Mouse (Mus musculus): ENCODE data around the gene Slc29a1.

Slc29a1 gene

DNA sequence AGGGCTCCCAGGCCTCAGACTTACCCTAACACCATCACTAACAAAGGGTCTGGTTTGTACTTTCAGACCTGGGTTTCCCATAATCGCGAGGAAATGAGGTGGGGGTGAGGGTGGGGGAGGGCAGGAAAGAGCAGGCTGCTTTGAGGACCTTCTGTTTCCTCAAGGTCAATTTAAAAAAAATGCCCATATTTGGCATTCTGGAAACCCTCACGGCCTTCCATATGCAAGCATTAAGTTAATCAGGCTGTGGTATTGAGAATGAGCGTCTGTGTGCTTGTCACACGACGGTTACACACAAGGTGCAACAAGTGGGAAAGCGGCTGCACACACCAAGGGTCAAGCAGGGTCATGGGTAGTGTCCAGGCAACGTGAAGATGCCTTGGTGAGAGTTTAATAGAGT is 12.6 kb upstream of the Slc29a1 start:
- no peak for DNase-seq (ENCODE audit: low read depth, low spot score)

DNA sequence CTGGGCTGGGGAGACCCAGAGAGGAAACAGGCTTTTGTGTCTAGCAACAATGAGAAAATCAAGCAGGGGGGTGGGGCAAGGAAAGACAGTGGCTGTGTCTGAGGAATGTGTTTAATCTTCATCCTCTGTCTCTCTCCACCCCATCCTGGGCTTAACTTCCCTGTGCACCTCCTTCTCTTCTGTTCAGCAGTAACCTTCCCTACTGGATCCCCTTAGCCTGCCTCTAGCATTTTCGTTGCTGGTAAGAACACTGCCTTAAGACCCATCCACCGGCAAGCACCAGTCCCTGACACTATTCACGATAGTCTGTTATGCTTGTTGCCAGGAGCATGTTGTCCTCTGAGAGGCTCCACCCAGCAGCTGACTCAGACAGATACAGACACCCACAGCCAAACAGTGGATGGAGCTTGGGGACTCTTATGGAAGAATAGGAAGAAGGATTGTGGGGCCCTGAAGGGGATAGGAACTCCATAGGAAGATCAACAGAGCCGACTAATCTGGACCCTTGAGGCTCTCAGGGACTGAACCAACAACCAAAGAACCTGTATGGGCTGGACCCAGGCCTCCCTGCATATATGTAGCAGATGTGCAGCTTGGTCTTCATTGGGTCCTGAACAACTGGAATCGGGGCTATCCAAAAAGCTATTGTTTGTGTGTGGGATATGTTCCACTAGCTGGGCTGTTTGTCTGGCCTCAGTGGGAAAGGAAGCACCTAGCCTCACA is 10.9 kb upstream of the Slc29a1 start:
- no peak for DNase-seq (ENCODE audit: low read depth, low spot score)

DNA sequence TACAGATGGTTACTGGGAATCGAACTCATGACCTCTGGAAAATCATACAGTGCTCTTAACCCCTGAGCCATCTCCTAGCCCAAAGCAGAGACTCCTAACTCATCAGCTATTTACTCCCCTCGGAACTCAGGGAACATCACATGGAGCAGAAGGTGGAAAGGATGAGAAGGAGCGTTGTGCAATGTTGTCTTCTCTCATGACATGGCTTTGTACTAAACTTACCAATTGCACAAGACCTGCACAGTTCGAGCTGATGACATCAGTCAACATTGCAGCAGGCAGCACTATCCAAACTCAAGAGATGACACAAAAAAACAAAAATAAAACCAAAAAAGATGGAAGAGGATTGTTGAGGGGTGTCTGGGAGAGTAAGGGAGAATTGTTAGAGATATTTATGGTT is 9.0 kb upstream of the Slc29a1 start:
- DNase-seq (ENCODE audit: low read depth, low spot score), result no peak

DNA sequence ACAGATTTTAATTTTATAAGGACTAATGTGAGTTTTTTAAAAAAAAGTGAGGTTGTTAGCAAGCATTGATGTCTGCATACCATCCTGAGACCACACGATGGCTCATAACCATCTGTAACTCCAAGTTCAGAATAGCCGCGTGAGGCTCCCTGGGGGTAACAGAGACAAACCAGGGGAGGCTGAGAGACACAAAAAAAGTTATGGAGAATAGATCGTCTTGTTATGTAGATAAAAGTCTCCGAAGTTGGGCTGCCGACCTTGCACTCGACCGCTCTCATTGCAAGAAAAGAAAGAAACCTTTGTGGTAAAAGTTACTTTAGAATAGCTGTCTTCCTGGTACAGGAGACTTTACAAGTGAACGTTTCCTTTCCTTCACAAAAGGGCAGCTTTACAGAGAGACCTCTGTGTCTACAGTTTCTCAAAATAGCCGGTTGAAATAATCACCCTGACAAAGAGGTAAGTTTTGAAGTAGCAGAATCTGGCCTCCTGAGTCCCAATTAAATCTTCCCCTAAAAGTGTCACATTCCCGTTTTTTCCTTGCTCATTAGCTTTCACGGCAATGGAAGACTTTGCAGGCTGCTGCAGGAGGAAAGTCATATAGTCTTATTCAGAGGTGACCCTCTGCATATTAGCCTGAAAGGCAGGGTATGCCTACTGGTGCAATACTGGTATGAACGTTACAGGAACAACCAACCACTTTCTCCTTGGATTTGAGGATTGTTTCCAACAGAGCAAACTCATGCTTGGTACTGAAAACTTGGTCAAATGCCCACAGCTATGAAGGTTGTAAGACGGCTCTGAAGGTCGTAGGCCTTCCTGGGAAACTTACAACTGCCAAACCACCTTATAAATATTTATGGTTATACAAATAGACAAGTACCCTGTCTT is 7.8 kb upstream of the Slc29a1 start:
- DNase-seq (ENCODE audit: low read depth, low spot score), result no peak

DNA sequence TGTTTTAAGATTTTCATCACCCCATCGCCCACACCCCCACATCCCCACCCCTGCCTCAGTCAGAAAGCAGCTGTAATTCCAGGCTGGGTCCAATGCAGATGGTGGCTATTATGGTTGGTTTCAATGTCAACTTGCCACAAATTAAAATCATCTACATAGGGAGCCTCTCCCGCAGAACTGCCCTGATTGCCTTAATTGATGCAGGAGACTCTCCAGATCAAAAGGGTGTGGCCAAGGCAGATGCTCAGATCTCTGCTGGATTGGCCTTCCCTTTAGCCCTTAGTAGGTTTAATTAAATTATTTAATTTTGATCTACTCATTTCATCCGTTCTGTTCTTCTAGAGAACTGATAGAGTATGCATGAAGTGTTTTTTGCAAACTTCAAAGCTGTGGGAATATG is 3.6 kb upstream of the Slc29a1 start:
- DNase-seq (ENCODE audit: low read depth, low spot score), result no peak

DNA sequence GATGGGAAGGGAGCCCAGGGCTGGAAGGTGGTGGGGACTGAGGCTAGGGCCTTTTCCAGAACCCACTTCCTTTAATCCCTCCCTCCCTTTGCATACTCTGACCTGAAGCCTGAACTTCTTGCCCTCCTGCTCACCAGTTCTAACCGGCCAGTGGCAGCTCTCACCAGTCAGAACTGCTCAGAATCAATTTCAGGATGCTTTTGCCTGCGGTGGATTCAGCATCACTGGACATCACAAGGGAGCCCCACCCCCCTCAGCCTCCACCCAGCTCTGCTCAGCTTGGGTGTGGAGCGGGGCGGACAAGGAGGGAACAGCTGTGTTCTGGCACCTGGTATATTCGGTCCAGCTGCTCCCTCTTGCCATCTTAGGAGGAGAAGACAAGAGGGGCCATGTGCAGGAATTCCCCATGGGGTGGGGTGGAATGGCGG is 2.5 kb upstream of the Slc29a1 start, which contains the start of gene Mymx:
Mymx (minus strand) TSS at position 226 of the 428 bp plus-strand sequence.
- DNase-seq (ENCODE audit: low read depth, low spot score), result no peak

DNA sequence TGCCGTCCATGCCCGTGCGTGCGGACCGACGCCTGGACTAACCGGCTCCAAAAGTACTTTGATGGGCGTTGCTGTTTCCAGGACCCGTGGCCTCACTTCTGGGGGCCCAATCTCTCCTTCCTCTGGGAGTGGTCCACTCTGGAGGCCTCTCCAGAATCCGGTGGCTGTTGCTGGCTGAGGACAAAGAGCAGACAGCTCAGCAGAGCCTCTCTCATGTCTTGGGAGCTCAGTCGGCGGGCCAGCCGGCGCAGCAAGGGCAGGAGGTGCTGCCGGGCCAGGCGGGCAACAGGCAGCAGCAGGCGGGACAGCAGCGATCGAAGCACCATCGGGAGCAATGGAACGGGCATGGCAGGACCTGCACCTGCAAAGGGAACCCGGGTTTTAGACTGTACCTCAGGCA is 1.9 kb upstream of the Slc29a1 start:
- no peak for DNase-seq (ENCODE audit: low read depth, low spot score)

DNA sequence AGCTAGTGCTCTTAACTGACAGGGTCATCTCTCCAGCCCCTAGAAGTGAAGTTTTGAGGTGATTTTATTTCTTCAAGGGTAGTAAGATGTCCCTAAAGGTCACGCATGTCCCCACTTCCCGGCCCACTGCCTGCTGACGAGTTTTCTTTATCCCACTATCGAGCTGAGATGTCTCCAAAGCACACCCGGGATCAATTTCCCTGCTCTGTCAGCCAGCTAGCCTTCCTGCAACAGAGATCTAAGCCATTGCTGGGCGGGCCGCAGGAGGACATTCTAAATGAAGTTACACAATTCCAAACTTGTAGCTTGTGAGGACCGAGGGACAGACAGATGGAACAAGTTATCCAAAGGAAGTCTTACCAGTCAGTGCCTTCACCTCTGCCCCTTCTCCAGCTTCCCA is 861 bp upstream of the Slc29a1 start:
- DNase-seq (ENCODE audit: low read depth, low spot score), result no peak

DNA sequence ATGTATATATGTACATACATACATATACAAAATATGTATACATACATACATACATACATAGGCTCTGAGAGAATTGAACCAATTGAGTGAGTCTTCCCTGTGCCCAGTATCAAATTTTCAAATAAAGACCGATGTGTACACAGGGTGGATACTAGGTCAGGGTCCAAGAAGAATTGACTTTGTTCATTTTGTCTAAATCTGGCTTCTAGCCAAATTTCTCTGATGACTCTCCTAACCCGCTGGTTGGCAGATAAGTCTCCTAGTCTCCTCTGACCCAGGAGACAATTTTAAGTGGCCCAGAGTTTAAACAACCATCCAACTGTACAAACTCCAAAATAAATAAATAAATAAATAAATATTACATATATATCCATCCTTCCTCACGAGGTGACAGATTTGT is 515 bp downstream of the Slc29a1 start:
- DNase-seq (ENCODE audit: low read depth, low spot score), result no peak

DNA sequence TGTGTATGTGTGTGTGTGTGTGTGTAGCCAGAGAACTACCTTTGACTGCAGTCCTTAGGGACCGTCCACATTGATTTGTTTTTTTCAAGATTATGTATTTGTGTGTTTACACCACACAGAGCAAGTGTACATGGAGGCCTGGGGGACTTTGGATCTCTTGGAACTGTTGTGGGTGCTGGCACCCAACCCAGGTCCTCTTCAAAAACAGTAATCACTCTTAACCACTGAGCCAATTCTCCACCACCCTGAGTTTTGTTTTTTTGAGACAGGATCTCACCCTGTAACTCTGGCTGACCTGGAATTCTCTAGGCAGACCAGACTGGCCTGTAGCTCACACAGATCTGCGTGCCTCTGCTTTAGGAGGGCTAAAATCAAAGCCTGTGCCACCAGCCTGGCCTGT is 1.0 kb downstream of the Slc29a1 start:
- no peak for DNase-seq (ENCODE audit: low read depth, low spot score)

DNA sequence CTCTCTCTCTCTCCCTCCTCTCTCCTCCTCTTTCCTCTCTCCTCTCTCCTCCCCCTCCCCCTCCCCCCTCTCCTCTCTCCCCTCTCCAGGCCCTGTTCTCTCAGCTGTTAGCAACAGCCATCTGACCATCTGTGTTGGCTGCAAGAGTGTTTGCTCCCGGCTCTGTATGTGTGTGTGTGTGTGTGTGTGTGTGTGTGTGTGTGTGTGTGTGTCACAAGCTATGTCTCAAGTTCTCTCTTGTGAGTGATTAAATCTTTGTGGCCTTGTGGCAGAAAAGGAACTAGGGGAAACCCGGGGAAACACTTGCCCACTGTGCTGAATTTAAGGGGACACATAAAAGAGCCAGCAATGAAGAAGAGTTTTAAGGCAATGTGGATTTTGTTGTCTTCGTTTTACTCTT is 1.6 kb downstream of the Slc29a1 start:
- DNase-seq (ENCODE audit: low read depth, low spot score), result no peak

DNA sequence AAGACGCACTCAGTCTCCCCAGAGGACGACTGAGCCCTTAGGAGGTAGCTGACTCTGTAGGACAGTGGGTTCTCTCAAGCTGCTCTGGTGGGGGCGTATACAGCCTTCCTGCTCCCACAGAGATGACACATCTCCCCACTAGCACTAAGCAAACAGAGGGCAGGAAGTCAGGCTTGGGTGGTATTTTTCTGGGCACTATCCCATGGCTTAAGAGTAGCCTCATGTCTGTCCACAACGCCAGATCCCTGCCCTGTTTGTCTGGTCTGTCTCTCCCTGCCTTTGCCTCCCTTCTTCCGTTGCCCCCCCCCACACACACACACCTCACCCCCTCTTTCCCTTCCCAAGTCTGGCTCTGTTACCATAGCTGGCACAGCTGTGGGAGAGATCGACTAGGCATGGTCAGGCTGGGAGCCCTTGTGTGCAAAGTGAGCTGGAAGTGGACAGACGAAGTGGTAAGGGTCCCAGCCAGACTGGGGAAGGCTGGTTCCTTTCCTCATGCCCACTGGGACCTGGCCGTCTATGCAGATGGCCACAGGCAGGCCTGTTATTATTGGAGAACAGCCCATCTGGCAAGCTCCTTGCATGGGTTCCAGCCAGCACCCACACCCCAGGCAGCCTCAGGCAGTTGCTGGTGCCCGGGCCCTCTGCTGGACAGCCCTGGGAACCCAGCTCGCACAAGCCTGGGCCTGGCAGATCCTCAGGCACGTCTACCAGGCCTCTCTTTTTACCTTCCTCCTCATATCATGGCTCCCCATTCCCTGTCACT is 2.6 kb downstream of the Slc29a1 start:
- DNase-seq (ENCODE audit: low read depth, low spot score), result no peak

DNA sequence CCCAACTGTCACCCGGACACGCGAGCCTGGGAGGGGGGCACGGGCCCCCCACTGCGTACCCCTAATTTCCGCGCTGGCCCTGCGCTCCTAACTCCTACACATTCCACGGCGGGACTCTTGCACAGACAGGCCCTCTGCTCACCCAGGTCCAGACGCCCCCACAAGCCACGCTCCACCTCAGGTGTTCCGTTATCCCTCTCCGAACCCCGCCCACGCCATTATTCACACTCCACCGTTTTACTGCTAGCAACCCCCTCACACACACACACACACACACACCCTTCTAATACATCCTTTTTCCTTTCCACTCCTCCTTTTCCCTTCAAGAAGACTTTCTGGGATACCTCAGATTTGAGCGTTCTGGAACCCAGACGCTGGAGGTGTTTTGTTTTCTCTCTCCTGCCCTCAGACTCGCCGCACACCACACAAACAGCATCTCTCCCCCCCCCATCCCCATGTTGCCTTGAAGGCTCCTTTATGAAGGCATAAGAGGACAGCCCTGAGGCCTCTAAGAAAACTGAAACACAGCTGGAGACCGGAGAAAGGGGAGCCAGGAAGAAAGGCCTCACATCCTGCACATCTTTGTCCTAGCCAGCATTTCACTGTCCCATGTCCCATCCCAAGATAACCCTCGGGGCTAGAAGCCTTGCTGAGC is 3.5 kb downstream of the Slc29a1 start:
- DNase-seq (ENCODE audit: low read depth, low spot score), result no peak

DNA sequence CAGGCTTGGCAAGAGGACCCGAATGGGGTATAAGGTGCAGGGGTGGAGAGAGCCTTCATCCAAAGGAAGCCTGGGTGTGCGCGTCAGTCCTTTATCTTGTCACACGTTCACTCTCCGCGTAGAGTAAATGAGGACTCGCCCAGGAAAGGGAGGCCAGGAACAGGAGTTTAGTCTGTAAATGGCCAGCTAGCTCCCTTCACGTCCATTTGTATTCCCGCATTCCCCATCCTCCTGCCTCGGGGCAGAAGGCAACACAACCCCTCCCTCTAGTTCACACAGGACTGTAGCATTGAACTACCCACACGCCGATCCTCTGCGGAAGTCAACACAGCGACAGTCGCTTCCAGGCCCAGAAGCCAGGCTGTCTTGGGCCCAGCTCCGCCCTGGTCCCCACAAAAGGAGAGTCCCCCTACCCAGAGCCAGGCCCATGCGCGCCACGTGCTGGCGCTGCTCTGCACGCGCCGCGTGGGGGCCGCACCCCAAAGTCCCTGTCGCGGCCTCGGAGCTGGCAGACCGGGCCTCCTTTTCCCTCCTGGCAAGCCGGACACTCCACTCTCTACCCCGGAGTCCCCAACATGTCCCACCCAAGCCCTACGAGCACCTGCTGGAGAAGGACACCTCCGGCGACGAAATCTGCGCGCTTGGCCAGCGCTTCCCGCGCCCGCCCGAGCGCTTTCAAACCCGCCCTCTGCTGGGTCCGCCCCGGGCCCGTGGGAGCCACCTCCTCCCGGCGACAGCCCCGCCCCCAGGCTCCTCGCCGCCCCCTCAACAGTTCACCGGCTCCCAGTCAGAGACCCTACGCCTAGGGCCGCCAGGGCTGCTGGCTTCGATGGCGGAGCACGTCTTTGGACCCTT is 4.3 kb downstream of the Slc29a1 start:
- no peak for DNase-seq (ENCODE audit: low read depth, low spot score)

DNA sequence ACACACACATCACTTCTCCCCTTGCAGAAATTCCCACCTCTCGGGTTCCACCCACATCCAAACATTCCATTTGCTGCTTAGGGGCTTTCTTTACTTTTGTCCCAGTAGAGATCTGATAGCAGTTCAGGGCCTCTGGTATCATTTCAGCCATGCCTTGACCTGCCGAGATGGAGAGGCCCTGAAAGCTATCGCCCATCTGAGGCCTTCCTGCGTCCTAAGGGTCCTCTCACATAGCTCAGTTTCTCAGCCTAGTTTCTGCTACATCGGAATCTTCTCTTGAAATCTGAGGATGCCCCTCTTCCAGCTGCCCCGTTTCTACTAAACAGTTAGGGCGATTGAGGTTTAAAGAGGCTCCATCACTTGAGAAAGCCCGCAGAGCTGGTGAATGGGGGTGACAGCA is 5.2 kb downstream of the Slc29a1 start:
- no peak for DNase-seq (ENCODE audit: low read depth, low spot score)

DNA sequence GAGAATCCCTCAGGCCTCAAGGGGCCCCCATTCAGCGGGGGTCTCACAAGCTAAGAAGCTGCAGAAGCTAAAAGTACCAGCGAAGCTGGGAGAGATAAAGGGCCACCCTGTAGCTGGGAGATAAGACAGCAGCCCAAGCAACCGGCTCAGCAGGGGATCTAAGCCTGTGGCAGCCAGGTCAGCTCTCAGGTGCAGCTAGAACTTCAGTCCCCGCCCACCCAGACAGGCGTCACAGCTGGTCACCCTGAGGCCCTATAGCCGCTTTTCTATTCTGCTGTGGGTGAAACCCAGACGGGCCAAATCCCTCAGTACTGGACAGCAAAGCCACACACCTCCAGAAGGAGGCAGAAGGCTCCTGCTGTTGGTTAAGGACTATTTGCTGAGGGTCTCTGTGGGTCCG is 5.9 kb downstream of the Slc29a1 start:
- DNase-seq (ENCODE audit: low read depth, low spot score), result no peak

DNA sequence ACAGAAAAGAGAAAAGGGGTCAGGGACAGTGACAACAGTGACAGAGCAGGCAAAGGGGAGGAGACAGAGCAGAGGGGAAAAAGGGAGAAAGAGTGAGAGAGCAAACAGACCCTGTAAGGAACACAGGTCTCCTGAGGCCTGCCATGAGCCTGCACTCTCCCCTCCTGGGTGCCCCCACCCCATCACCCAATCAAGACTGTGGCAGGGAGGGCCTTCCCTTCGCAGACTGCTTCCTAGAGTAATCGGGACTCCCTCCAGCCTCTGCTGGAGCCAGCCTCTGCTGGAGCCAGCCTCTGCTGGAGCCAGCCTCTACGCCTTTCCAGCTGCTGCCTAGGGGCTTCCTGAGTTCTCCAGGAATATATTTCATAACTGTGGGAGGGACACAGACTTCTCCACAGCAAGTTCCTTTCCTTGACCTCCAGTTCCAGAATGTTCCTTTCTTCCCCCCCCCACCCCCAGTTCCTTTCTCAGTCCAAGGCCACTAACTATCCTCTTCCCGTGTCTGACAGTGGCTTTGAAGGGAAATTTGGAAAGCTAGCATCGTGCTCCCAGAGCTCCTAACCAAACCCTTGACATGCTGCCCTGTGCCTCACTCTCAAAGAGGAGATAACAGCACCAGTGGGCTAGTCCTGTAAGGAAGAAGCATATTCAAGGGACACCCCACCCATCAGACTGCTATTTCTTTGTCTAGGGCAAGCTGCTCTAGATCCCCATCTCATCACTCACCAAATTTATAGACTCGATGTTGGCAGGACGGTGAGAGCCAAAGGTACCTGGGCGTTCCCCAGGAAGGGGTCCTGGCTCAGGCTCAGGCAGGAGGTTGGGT is 6.6 kb downstream of the Slc29a1 start:
- no peak for DNase-seq (ENCODE audit: low read depth, low spot score)

DNA sequence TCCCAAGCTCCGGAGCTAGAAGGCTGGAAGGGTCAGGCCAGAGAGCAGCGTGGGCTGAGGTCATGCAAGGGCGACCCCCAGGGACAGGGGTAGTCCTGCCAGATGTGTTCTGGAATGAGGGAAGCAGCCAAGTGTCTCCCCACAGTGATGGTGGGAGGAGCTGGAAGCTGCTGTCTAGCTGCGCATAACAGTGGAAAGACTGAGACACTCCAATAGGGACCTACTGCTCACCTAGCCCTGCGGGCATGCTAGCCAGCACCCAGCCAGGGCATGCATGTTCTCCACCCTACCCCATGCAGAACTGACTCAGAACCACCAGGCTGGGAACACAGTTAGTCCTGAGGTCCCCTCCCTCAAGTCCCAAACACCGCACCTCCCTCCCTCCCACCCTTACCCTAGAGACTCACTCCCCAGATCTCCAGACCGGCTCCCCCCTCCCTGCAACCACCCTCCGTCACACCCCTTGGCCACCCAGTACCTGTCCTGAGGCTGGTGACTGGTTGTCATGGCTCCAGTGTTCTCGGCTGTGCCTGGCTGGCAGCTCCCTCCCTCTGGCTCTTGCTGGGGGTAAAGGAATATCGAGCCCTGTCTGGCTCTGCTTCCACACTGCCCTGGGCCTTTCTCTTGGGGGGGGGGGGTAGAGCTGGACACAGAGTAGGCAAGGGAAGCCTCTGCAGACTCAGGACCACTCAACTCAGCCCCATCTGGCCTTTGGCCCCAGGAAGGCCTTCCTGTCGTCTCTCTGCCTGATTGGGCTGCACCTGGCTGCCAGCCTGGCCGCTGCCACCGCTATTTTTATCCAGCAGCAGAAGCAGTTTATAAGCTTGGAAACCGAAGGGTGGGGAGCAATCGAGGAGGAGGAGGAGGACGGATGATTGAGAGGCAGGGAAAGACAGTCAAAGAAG is 7.5 kb downstream of the Slc29a1 start:
- no peak for DNase-seq (ENCODE audit: low read depth, low spot score)

DNA sequence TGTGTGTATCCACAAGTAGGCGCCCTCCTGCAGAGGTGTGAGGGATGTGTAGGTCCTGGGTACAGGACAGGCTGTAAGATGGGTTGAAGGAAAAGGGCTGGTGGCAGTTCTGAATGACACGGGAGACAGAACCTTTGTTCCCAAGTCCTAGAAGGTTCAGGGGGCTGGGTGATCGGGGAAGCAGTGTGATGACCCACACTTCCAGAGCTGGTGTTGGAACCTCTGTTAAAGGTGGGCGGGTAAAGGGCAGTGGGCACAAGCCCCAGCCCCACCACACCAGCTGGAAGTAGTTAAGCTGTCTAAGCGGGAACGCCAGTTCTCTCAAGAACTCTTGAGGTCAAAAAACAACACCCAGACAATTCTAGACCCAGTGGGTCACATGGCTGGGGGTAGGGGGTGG is 9.0 kb downstream of the Slc29a1 start:
- DNase-seq (ENCODE audit: low read depth, low spot score), result no peak
